8 mouse cellular contexts compared by ENCODE assay signal in genomic region chr11:73198603-73199229, GRCm38 (mm10). TPM values are rescaled to one million over a fixed set of nuclear protein-coding genes. Genes with fewer than 3 reads are reported as not detected.
DNase-seq lines count a peak whose midpoint lies in the region; ATAC-seq lines count a peak whose summit lies in the region.

Gene Ctns (minus strand): TSS chr11:73199042.

- peak; percentile 96 for ATAC-seq in forebrain, embryonic 16.5 days
- peak; percentile 97 for ATAC-seq in hindbrain, embryonic 14.5 days (ENCODE audit: low FRiP score)

- H3K27me3 ChIP-seq in forebrain, embryonic 16.5 days (replicated peaks; ENCODE audit: control insufficient read depth, insufficient read depth, low read length), result no peaks in the 10 kb centered on the region
- no peaks in the 10 kb centered on the region for H3K27me3 ChIP-seq in hindbrain, embryonic 14.5 days (ENCODE audit: control insufficient read depth, insufficient read depth, low read length)

- H3K4me3 ChIP-seq in forebrain, embryonic 16.5 days (replicated peaks; ENCODE audit: low read length), result peak within 1 kb of the TSS; percentile 59
- peak within 1 kb of the TSS; percentile 79 for H3K4me3 ChIP-seq in hindbrain, embryonic 14.5 days (replicated peaks; ENCODE audit: low read length)

- H3K27ac ChIP-seq in forebrain, embryonic 16.5 days (ENCODE audit: low read length), result peak within 1 kb of the TSS; percentile 60; the same call in 1 of the 2 replicates
- peak within 1 kb of the TSS; percentile 56; the same call in 1 of the 2 replicates for H3K27ac ChIP-seq in hindbrain, embryonic 14.5 days

- H3K4me1 ChIP-seq in forebrain, embryonic 16.5 days (replicated peaks; ENCODE audit: control insufficient read depth, insufficient read depth, low read length), result peaks cover 16% of the 10 kb centered on the region; the same call in 1 of the 2 replicates
- H3K4me1 ChIP-seq in hindbrain, embryonic 14.5 days (replicated peaks; ENCODE audit: control insufficient read depth, insufficient read depth, low read length), result peaks cover 20% of the 10 kb centered on the region

- peak within 1 kb of the TSS; percentile 82 for H3K9ac ChIP-seq in forebrain, embryonic 16.5 days (replicated peaks; ENCODE audit: low read depth, low read length)
- peak within 1 kb of the TSS; percentile 82 for H3K9ac ChIP-seq in hindbrain, embryonic 14.5 days

- H3K9me3 ChIP-seq in forebrain, embryonic 16.5 days (ENCODE audit: control insufficient read depth, low read length), result no peaks in the 10 kb centered on the region
- H3K9me3 ChIP-seq in hindbrain, embryonic 14.5 days (ENCODE audit: control insufficient read depth, low read length), result no peaks in the 10 kb centered on the region

- H3K36me3 ChIP-seq in forebrain, embryonic 16.5 days (ENCODE audit: control insufficient read depth, insufficient read depth), result no peaks in the 10 kb centered on the region; the same call in 1 of the 2 replicates
- H3K36me3 ChIP-seq in hindbrain, embryonic 14.5 days (replicated peaks; ENCODE audit: control insufficient read depth, insufficient read depth), result peaks cover 19% of the 10 kb centered on the region

- under 1% methylated on average over 22 of the region's 22 CpGs for WGBS in forebrain, embryonic 16.5 days
- 2% methylated on average over 22 of the region's 22 CpGs for WGBS in hindbrain, embryonic 14.5 days

- peak within 1 kb of the TSS; percentile 80 for H3K4me2 ChIP-seq in forebrain, embryonic 16.5 days (ENCODE audit: low read length)
- H3K4me2 ChIP-seq in hindbrain, embryonic 14.5 days (replicated peaks), result peak within 1 kb of the TSS; percentile 88

- DNase-seq in embryo, embryonic 10 days (ENCODE audit: low spot score), result peak; percentile 87
- DNase-seq in embryo, embryonic 9.5 days (ENCODE audit: extremely low spot score), result no peak
- DNase-seq in c-Kit-positive CD71-positive TER-119-negative erythroid progenitor cells, embryonic 14.5 days (ENCODE audit: low read depth), result peak; percentile 85
- peak; percentile 82 for DNase-seq in hindbrain, embryonic 14.5 days (ENCODE audit: low spot score)
- DNase-seq in layer of hippocampus, postnatal 36 days, result no peak
- peak; percentile 78 for DNase-seq in lung, postnatal 14 days
- peak; percentile 91 to 95 for DNase-seq in right cerebral cortex, postnatal 10 days (ENCODE audit: low spot score in 2 of 2)

RNA-seq across cellular contexts. Expression of gene Ctns, which starts in this region (rescaled TPM):
- 20.6 and 21.5 TPM in 2 replicates for polyA plus RNA-seq in forebrain, embryonic 16.5 days (2015; fragmentation: Nextera tagmentation; extraction: Ambion mirVana)
- 17.6 and 17.7 TPM in 2 replicates for polyA plus RNA-seq in hindbrain, embryonic 14.5 days (2014; fragmentation: Nextera tagmentation; extraction: Ambion mirVana)
- 10 to 100 TPM; 21.2 to 24.8 TPM for total RNA-seq in layer of hippocampus, postnatal 36 days (2021)

Comparison
In these comparisons a context has a peak if more than half of its experiments do, and no peak if none do; other contexts are left out.
1. DNase-seq: peak in embryo, embryonic 10 days (single experiment), c-Kit-positive CD71-positive TER-119-negative erythroid progenitor cells, embryonic 14.5 days (single experiment), hindbrain, embryonic 14.5 days (single experiment), lung, postnatal 14 days (single experiment) and right cerebral cortex, postnatal 10 days (2 of 2); none in embryo, embryonic 9.5 days (single experiment) and layer of hippocampus, postnatal 36 days (0 of 2).